Mouse (Mus musculus) adipocyte (in vitro differentiated cells): ENCODE measurements at regions not wholly inside any gene's neighbourhood (a gene's known extent, or its start where the extent isn't known, plus 50 kb on each side); places are given as distances from the start of the nearest gene placed in this dataset.

ENCODE experiments used
- DNase-seq: peaks from one replicate; pipeline ENCODE4 v3.0.0-alpha.2; 2016; ENCODE audit warnings: low spot score

DNA sequence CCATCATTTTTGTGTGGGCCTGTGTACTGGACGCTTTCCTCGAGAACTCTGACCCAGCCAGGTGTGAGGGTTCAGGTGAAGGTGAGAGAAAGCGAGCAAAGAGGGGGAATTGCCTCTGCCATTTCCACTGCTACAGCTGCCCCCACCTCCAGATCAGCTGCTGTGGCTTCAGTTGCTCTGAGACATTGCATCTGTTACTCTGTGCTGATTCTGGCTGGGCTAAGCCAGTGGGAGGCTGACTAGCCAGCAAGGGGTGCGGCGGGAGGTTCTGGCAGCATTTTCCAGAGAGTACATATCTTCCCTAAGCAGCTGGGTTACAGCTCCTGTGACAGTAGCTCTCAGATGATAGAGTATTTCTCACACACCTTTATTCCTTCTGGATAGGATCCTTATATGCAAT is 712.7 kb upstream of the Cdh18 start:
- DNase-seq, result no peak

- DNase-seq, result no peak
Observed at GRCm38 (mm10) chr15:21858540-21858939, 690.3 kb upstream of the Cdh18 start.

DNA sequence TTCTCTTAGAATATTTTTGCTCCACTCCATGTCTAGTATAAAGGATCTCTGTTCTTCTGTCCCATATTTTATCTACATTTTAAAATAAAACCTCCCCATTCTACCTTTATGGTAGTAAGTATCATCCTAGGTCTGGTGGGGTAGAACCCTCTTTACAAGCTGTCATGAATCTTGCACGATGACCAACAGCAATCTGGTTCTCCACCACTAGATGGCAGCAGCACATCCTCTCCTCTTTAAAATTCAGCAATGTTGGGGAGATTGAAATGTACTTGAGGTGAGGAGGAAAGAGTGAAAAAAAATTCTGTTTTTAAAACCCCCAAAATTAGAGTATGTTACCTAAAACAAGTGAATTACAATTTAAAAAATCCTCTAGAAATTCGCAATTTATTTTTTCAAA is 663.6 kb upstream of the Cdh18 start:
- DNase-seq, result peak; percentile 73
